Mouse (Mus musculus): ENCODE data around the gene Clptm1l. TPM values are rescaled to one million over a fixed set of nuclear protein-coding genes. Genes with fewer than 3 reads are reported as not detected.

Gene Clptm1l
- 72.2 and 83.8 TPM in 2 replicates for polyA plus RNA-seq (2015; fragmentation: Nextera tagmentation; extraction: Ambion mirVana)

GRCm38 (mm10) chr13:73603522-73604155 is at the start of gene Clptm1l:
Gene Clptm1l, plus strand, starts transcription at chr13:73604006.
- Histone ChIP-seq H3K9ac (peak within 1 kb of the TSS; percentile 76), H3K36me3 (replicated peaks) (peaks cover 26% of the 10 kb centered on the region), H3K27me3 (peaks cover 8% of the 10 kb centered on the region; the same call in 1 of the 2 replicates), H3K27ac (replicated peaks) (peak within 1 kb of the TSS; percentile 70), H3K9me3 (replicated peaks) (no peaks in the 10 kb centered on the region), H3K4me2 (peak within 1 kb of the TSS; percentile 96), H3K4me1 (replicated peaks) (peaks cover 25% of the 10 kb centered on the region), H3K4me3 (replicated peaks) (peak within 1 kb of the TSS; percentile 94)
- under 1% methylated on average over 53 of the region's 53 CpGs for WGBS (ENCODE audit: insufficient replicate concordance)
- peak; percentile 95 for ATAC-seq (ENCODE audit: insufficient read depth)

- no peaks in the 10 kb centered on the region for H3K4me1 ChIP-seq (replicated peaks)
- WGBS (ENCODE audit: insufficient replicate concordance) = 61% methylated on average over 5 of the region's 5 CpGs
- H3K9me3 ChIP-seq (replicated peaks) = no peaks in the 10 kb centered on the region
- H3K4me3 ChIP-seq (replicated peaks) = no peak overlapping the region
- no peaks in the 10 kb centered on the region for H3K36me3 ChIP-seq (replicated peaks)
- no peak for ATAC-seq (ENCODE audit: insufficient read depth)
- H3K4me2 ChIP-seq = no peak overlapping the region
- no peak overlapping the region for H3K27ac ChIP-seq (replicated peaks)
- peaks cover 7% of the 10 kb centered on the region; the same call in 1 of the 2 replicates for H3K27me3 ChIP-seq
- no peak overlapping the region for H3K9ac ChIP-seq
Measured at GRCm38 (mm10) chr13:73564201-73564600, 39.6 kb upstream of the Clptm1l start.

DNA sequence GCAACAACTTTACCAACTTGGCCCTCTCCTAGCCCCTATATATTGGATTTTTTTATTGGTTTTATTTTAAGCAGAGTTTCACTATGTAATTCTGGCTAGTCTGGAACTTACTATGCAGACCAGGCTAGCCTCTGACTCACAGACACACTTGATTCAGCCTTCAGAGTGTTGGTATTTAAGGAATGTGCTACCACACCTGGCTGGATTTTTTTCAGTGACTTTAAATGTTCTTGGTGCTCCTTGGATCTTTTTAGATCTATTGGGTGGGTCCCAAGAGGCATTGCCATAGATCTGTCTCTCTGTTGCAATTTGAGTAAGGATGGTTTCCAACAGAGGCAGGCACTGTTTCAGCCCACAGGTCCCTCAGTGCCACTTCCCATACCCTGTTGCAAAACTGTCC is 28.8 kb upstream of the Clptm1l start:
- Histone ChIP-seq H3K9me3 (replicated peaks) (no peaks in the 10 kb centered on the region), H3K4me1 (replicated peaks) (no peaks in the 10 kb centered on the region), H3K9ac (no peak overlapping the region), H3K27me3 (no peaks in the 10 kb centered on the region; the same call in 1 of the 2 replicates), H3K36me3 (replicated peaks) (no peaks in the 10 kb centered on the region), H3K27ac (replicated peaks) (no peak overlapping the region), H3K4me2 (no peak overlapping the region), H3K4me3 (replicated peaks) (no peak overlapping the region)
- ATAC-seq (ENCODE audit: insufficient read depth) = no peak

- WGBS (ENCODE audit: insufficient replicate concordance) = 44% methylated on average over 2 of the region's 2 CpGs
- no peak overlapping the region for H3K4me2 ChIP-seq
- H3K4me1 ChIP-seq (replicated peaks) = no peaks in the 10 kb centered on the region
- ATAC-seq (ENCODE audit: insufficient read depth) = no peak
- no peak overlapping the region for H3K4me3 ChIP-seq (replicated peaks)
- H3K27ac ChIP-seq (replicated peaks) = no peak overlapping the region
- H3K36me3 ChIP-seq (replicated peaks) = no peaks in the 10 kb centered on the region
- no peak overlapping the region for H3K9ac ChIP-seq
- H3K27me3 ChIP-seq = peaks cover 6% of the 10 kb centered on the region; the same call in 1 of the 2 replicates
- H3K9me3 ChIP-seq (replicated peaks) = no peaks in the 10 kb centered on the region
Measured at GRCm38 (mm10) chr13:73577277-73577676, 26.5 kb upstream of the Clptm1l start.

GRCm38 (mm10) chr13:73591488-73591887 is 12.3 kb upstream of the Clptm1l start:
- 57% methylated on average over 3 of the region's 3 CpGs for WGBS (ENCODE audit: insufficient replicate concordance)
- ATAC-seq (ENCODE audit: insufficient read depth) = no peak
- H3K4me3 ChIP-seq (replicated peaks) = no peak overlapping the region
- H3K9me3 ChIP-seq (replicated peaks) = no peaks in the 10 kb centered on the region
- no peak overlapping the region for H3K9ac ChIP-seq
- no peaks in the 10 kb centered on the region for H3K36me3 ChIP-seq (replicated peaks)
- H3K4me2 ChIP-seq = no peak overlapping the region
- H3K27me3 ChIP-seq = 0 out of 2 replicates have a peak, but pooled peaks cover 6% of the 10 kb centered on the region
- no peaks in the 10 kb centered on the region for H3K4me1 ChIP-seq (replicated peaks)
- H3K27ac ChIP-seq (replicated peaks) = no peak overlapping the region

GRCm38 (mm10) chr13:73592546-73592945 is 11.3 kb upstream of the Clptm1l start:
- Histone ChIP-seq H3K4me3 (replicated peaks) (no peak overlapping the region), H3K27ac (replicated peaks) (no peak overlapping the region)
- WGBS (ENCODE audit: insufficient replicate concordance) = 39% methylated on average over 2 of the region's 2 CpGs

GRCm38 (mm10) chr13:73596276-73596675 is 7.5 kb upstream of the Clptm1l start:
- H3K27ac ChIP-seq (replicated peaks) = no peak overlapping the region
- WGBS (ENCODE audit: insufficient replicate concordance) = 21% methylated on average over 4 of the region's 4 CpGs
- no peaks in the 10 kb centered on the region for H3K36me3 ChIP-seq (replicated peaks)
- no peak for ATAC-seq (ENCODE audit: insufficient read depth)
- H3K4me3 ChIP-seq (replicated peaks) = no peak overlapping the region
- H3K27me3 ChIP-seq = peaks cover 24% of the 10 kb centered on the region
- H3K9me3 ChIP-seq (replicated peaks) = no peaks in the 10 kb centered on the region
- no peaks in the 10 kb centered on the region for H3K4me1 ChIP-seq (replicated peaks)
- H3K9ac ChIP-seq = no peak overlapping the region
- H3K4me2 ChIP-seq = no peak overlapping the region

More at GRCm38 (mm10) chr13:73592546-73592945, 11.3 kb upstream of the Clptm1l start:
- Histone ChIP-seq H3K4me2 (no peak overlapping the region), H3K9me3 (replicated peaks) (no peaks in the 10 kb centered on the region), H3K36me3 (replicated peaks) (no peaks in the 10 kb centered on the region), H3K9ac (no peak overlapping the region), H3K27me3 (peaks cover 12% of the 10 kb centered on the region; the same call in 1 of the 2 replicates), H3K4me1 (replicated peaks) (no peaks in the 10 kb centered on the region)
- no peak for ATAC-seq (ENCODE audit: insufficient read depth)

- 13% methylated on average over 4 of the region's 4 CpGs for WGBS (ENCODE audit: insufficient replicate concordance)
- peaks cover 20% of the 10 kb centered on the region for H3K27me3 ChIP-seq
- no peak overlapping the region for H3K4me2 ChIP-seq
- no peak overlapping the region for H3K4me3 ChIP-seq (replicated peaks)
- peaks cover 20% of the 10 kb centered on the region for H3K4me1 ChIP-seq (replicated peaks)
- ATAC-seq (ENCODE audit: insufficient read depth) = no peak
- H3K9me3 ChIP-seq (replicated peaks) = no peaks in the 10 kb centered on the region
- H3K27ac ChIP-seq (replicated peaks) = no peak overlapping the region
- no peak overlapping the region for H3K9ac ChIP-seq
- no peaks in the 10 kb centered on the region for H3K36me3 ChIP-seq (replicated peaks)
Measured at GRCm38 (mm10) chr13:73600217-73600616, 3.6 kb upstream of the Clptm1l start.

GRCm38 (mm10) chr13:73603046-73603445 is 760 bp upstream of the Clptm1l start:
- H3K27me3 ChIP-seq = peaks cover 8% of the 10 kb centered on the region; the same call in 1 of the 2 replicates
- peaks cover 20% of the 10 kb centered on the region for H3K36me3 ChIP-seq (replicated peaks)
- 47% methylated on average over 4 of the region's 4 CpGs for WGBS (ENCODE audit: insufficient replicate concordance)
- peak overlapping the region; percentile 70; the same call in 1 of the 2 replicates for H3K27ac ChIP-seq (replicated peaks)
- H3K9ac ChIP-seq = peak overlapping the region; percentile 76
- peak overlapping the region; percentile 94 for H3K4me3 ChIP-seq (replicated peaks)
- peak overlapping the region; percentile 96 for H3K4me2 ChIP-seq
- H3K4me1 ChIP-seq (replicated peaks) = peaks cover 25% of the 10 kb centered on the region
- no peak for ATAC-seq (ENCODE audit: insufficient read depth)
- H3K9me3 ChIP-seq (replicated peaks) = no peaks in the 10 kb centered on the region

DNA sequence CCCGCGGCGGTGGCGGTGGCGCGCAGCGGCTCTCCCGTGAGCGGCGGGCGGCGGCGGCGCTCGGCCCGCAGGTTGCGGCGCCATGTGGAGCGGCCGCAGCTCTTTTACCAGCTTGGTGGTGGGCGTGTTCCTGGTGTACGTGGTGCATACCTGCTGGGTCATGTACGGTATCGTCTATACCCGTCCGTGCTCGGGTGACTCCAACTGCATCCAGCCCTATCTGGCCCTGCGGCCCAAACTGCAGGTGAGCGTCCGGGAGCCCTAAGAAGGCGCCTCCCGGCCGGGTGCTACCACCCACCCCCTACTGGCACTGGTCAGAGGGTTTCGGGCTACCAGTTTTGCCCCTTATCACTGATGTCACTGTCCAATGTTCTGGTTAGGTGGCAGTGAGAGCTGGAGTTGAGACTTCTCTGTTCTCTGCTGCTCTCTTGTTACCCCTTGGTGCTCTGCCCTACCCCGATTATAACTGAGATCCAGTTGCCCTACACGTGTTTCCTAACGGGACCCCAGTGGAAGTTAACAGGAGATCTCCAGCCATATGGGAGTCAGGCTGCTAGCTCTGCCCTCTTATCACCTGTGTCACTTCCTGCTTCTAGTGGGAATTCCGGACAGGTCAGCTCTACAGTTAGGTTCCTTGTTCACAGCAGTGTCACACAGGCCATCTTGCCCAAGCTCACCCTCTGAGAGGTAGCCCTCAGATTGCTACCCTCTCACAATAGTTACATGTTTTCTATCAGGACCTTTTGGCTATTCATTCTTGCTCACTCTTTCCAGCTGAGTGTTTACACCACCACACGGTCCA is 551 bp downstream of the Clptm1l start:
- 2% methylated on average over 39 of the region's 39 CpGs for WGBS (ENCODE audit: insufficient replicate concordance)
- peak overlapping the region; percentile 94 for H3K4me3 ChIP-seq (replicated peaks)
- H3K36me3 ChIP-seq (replicated peaks) = peaks cover 33% of the 10 kb centered on the region
- H3K9me3 ChIP-seq (replicated peaks) = no peaks in the 10 kb centered on the region
- peak; percentile 76 for ATAC-seq (ENCODE audit: insufficient read depth)
- H3K9ac ChIP-seq = peak overlapping the region; percentile 76
- peaks cover 25% of the 10 kb centered on the region for H3K4me1 ChIP-seq (replicated peaks)
- H3K27me3 ChIP-seq = peaks cover 3% of the 10 kb centered on the region; the same call in 1 of the 2 replicates
- H3K27ac ChIP-seq (replicated peaks) = peak overlapping the region; percentile 70
- peak overlapping the region; percentile 96 for H3K4me2 ChIP-seq

- no peak for ATAC-seq (ENCODE audit: insufficient read depth)
- Histone ChIP-seq H3K27me3 (no peaks in the 10 kb centered on the region), H3K4me3 (replicated peaks) (no peak overlapping the region), H3K9ac (no peak overlapping the region), H3K9me3 (replicated peaks) (no peaks in the 10 kb centered on the region), H3K4me1 (replicated peaks) (no peaks in the 10 kb centered on the region), H3K36me3 (replicated peaks) (peaks cover 84% of the 10 kb centered on the region), H3K4me2 (no peak overlapping the region), H3K27ac (replicated peaks) (no peak overlapping the region)
- WGBS (ENCODE audit: insufficient replicate concordance) = 81% methylated on average over 5 of the region's 5 CpGs
Measured at GRCm38 (mm10) chr13:73618406-73618805, 14.6 kb downstream of the Clptm1l start.

All from liver, embryonic 15.5 days (tissue).